Mouse (Mus musculus): ENCODE results near the gene Plbd2.

Plbd2 gene

GRCm38 (mm10) chr5:120435731-120436501 lies 67.5 kb downstream of the Plbd2 start:
- no peak for DNase-seq

- DNase-seq: no peak
Observed at GRCm38 (mm10) chr5:120435006-120435681, 68.3 kb downstream of the Plbd2 start.

- DNase-seq: no peak
Observed at GRCm38 (mm10) chr5:120434231-120434735, 69.1 kb downstream of the Plbd2 start.
